Mouse (Mus musculus): ENCODE data around the gene F8. TPM values are rescaled to one million over a fixed set of nuclear protein-coding genes. Genes with fewer than 3 reads are reported as not detected.

Gene F8
- polyA plus RNA-seq (2015; fragmentation: Nextera tagmentation; extraction: Ambion mirVana), result 0.77 and 1.4 TPM in 2 replicates

DNA sequence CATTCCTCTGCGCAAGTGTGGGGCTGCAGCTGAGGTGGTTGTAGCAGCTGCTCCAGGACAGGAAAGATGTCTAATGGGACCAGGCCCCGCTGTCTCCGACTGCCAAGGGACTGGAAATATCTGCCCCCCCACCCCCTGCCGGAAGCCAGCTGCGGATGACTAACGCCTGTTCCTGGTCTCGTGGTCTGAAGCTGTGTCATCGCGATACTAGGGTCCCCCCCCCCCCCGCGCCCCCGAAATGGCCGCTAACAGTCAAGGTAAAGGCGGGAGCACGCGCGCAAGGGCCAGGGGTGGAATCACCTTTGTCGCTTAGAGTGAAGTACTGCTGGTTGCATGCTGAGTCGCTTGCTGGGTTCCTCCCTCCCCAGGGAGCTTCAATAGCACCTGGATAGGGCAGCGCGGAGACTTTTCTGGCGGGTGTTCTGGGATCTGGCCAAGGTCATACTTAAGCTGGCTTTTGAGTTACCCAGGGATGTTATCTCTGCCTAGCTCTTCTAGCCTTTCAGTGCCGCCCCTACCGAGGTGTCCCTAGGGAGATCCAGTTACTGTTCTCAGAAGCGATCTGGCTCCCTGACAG, at the start of gene F8, which contains the start of gene Fundc2:
TSS of gene F8 (minus strand) at position 421 of the 577 bp plus-strand sequence.
TSS of gene Fundc2 (plus strand) at position 205 of the 577 bp plus-strand sequence.
- no peaks in the 10 kb centered on the region for H3K9me3 ChIP-seq
- peak within 1 kb of the TSS; percentile 60 for H3K9ac ChIP-seq
- peak; percentile 99 for ATAC-seq
- H3K4me2 ChIP-seq (replicated peaks), result peak within 1 kb of the TSS; percentile 51
- peak within 1 kb of the TSS; percentile 45 for H3K4me3 ChIP-seq (replicated peaks)
- H3K4me1 ChIP-seq (replicated peaks), result no peaks in the 10 kb centered on the region
- H3K27me3 ChIP-seq (replicated peaks), result no peaks in the 10 kb centered on the region
- no peaks in the 10 kb centered on the region for H3K36me3 ChIP-seq
- H3K27ac ChIP-seq, result peak within 1 kb of the TSS; percentile 73; the same call in 1 of the 2 replicates
- WGBS, result 14% methylated on average over 25 of the region's 25 CpGs

- Histone ChIP-seq H3K36me3 (no peaks in the 10 kb centered on the region), H3K4me1 (replicated peaks) (no peaks in the 10 kb centered on the region), H3K4me2 (replicated peaks) (peak within 1 kb of the TSS; percentile 46), H3K4me3 (replicated peaks) (peak within 1 kb of the TSS; percentile 48), H3K27ac (peak within 1 kb of the TSS; percentile 92), H3K9ac (peak within 1 kb of the TSS; percentile 57), H3K9me3 (no peaks in the 10 kb centered on the region), H3K27me3 (replicated peaks) (no peaks in the 10 kb centered on the region)
- WGBS, result 14% methylated on average over 52 of the region's 52 CpGs
- peak; percentile 100 for ATAC-seq
These were observed 33.7 kb upstream of the F8 start, which contains the start of the genes Cmc4, Mtcp1 and Brcc3 for GRCm38 (mm10) chrX:75415936-75416785. Gene Cmc4 (minus strand): TSS chrX:75416584. Gene Mtcp1 (minus strand): TSS chrX:75416588. Gene Brcc3 (plus strand): TSS chrX:75416628.

GRCm38 (mm10) chrX:75409711-75410110, 27.3 kb upstream of the F8 start:
- H3K4me3 ChIP-seq (replicated peaks), result no peak overlapping the region
- no peak overlapping the region for H3K4me2 ChIP-seq (replicated peaks)
- no peak for ATAC-seq
- no peaks in the 10 kb centered on the region for H3K9me3 ChIP-seq
- 86% methylated on average over 1 of the region's 1 CpGs for WGBS
- H3K27ac ChIP-seq, result no peak overlapping the region
- no peaks in the 10 kb centered on the region for H3K27me3 ChIP-seq (replicated peaks)
- no peak overlapping the region for H3K9ac ChIP-seq
- no peaks in the 10 kb centered on the region for H3K36me3 ChIP-seq
- no peaks in the 10 kb centered on the region for H3K4me1 ChIP-seq (replicated peaks)

- no peak overlapping the region for H3K4me2 ChIP-seq (replicated peaks)
- ATAC-seq, result no peak
- H3K4me1 ChIP-seq (replicated peaks), result no peaks in the 10 kb centered on the region
- H3K27ac ChIP-seq, result no peak overlapping the region
- no peak overlapping the region for H3K9ac ChIP-seq
- H3K4me3 ChIP-seq (replicated peaks), result no peak overlapping the region
- no peaks in the 10 kb centered on the region for H3K27me3 ChIP-seq (replicated peaks)
- no peaks in the 10 kb centered on the region for H3K9me3 ChIP-seq
- no peaks in the 10 kb centered on the region for H3K36me3 ChIP-seq
These were observed 20.9 kb upstream of the F8 start for GRCm38 (mm10) chrX:75403350-75403749.

- Histone ChIP-seq H3K9ac (no peak overlapping the region), H3K27me3 (replicated peaks) (no peaks in the 10 kb centered on the region), H3K4me1 (replicated peaks) (no peaks in the 10 kb centered on the region), H3K9me3 (no peaks in the 10 kb centered on the region), H3K36me3 (no peaks in the 10 kb centered on the region), H3K4me2 (replicated peaks) (no peak overlapping the region), H3K4me3 (replicated peaks) (no peak overlapping the region), H3K27ac (no peak overlapping the region)
- no peak for ATAC-seq
- 64% methylated on average over 2 of the region's 2 CpGs for WGBS
These were observed 20.3 kb upstream of the F8 start for GRCm38 (mm10) chrX:75402668-75403067.

DNA sequence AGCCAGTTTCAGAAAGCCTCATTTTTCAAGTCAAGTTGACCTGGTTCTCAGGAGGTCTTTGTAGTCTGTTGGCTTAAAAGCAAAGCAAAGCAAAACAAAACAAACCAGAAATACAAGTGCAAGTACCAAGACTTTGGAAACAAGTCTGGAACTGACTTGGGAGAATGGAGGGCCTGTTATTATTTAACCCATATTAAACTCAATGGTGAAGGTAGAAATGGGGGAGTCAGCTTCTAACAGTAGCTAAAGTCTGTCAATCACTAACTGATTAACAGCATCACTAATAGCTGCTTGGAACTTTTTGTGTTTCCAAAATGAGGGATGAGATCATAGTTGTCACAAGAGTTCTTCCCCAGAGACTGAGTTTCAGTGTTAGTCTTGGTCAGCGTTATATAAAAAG, 17.1 kb upstream of the F8 start:
- Histone ChIP-seq H3K9ac (no peak overlapping the region), H3K4me1 (replicated peaks) (no peaks in the 10 kb centered on the region), H3K27me3 (replicated peaks) (no peaks in the 10 kb centered on the region), H3K9me3 (no peaks in the 10 kb centered on the region), H3K4me3 (replicated peaks) (no peak overlapping the region), H3K4me2 (replicated peaks) (no peak overlapping the region), H3K27ac (no peak overlapping the region), H3K36me3 (no peaks in the 10 kb centered on the region)
- no peak for ATAC-seq
- WGBS, result 86% methylated on average over 1 of the region's 1 CpGs

DNA sequence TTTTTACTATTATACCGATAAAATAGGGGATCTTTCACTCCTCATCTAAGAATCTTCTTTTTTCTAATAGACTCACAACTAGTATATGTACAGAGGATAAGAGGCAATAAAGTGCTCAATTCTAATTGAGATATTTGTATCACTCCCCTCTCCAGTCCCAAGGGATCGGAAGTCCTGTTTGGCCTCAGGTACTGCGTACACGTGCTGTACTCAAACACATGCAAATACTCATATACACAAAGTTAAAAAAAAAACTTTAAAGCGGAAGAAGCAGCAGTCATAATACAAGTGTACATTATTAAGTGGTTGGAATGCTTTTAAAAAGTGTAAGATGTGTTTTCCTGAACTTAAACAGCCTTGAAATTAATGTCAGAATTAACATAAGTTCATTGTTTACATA, 716 bp downstream of the F8 start:
- no peak overlapping the region for H3K9ac ChIP-seq
- H3K27ac ChIP-seq, result no peak overlapping the region

GRCm38 (mm10) chrX:75381176-75381575, 1.2 kb downstream of the F8 start:
- Histone ChIP-seq H3K4me2 (replicated peaks) (no peak overlapping the region), H3K4me1 (replicated peaks) (no peaks in the 10 kb centered on the region), H3K9me3 (no peaks in the 10 kb centered on the region), H3K27ac (no peak overlapping the region), H3K27me3 (replicated peaks) (no peaks in the 10 kb centered on the region), H3K9ac (no peak overlapping the region), H3K36me3 (no peaks in the 10 kb centered on the region), H3K4me3 (replicated peaks) (no peak overlapping the region)
- no peak for ATAC-seq
- WGBS, result 83% methylated on average over 1 of the region's 1 CpGs

More for the DNA sequence above, 716 bp downstream of the F8 start:
- ATAC-seq, result peak; percentile 59
- WGBS, result 65% methylated on average over 5 of the region's 5 CpGs
- Histone ChIP-seq H3K9me3 (no peaks in the 10 kb centered on the region), H3K27me3 (replicated peaks) (no peaks in the 10 kb centered on the region), H3K36me3 (no peaks in the 10 kb centered on the region), H3K4me1 (replicated peaks) (no peaks in the 10 kb centered on the region), H3K4me3 (replicated peaks) (peak overlapping the region; percentile 45; the same call in 1 of the 2 replicates), H3K4me2 (replicated peaks) (peak overlapping the region; percentile 51; the same call in 1 of the 2 replicates)

DNA sequence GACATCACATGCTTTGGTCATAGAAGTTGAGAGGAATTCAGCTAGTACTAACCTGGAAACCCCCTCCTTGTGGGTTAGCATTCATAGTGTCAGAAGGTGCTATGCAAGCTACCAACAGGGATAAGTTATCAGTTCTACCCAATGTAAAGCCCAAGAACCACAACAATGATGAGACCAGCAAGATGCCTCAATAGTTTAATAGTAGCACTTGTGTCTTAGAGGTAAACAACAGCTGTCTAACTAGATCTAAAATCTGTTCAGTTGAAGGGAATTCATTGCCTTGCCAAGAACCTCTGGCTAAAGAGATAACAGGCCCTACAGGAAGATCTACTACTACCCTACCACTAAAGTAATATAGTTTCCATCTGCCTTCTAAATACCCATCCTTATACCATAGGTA, 5.6 kb downstream of the F8 start:
- ATAC-seq, result no peak
- H3K36me3 ChIP-seq, result no peaks in the 10 kb centered on the region

DNA sequence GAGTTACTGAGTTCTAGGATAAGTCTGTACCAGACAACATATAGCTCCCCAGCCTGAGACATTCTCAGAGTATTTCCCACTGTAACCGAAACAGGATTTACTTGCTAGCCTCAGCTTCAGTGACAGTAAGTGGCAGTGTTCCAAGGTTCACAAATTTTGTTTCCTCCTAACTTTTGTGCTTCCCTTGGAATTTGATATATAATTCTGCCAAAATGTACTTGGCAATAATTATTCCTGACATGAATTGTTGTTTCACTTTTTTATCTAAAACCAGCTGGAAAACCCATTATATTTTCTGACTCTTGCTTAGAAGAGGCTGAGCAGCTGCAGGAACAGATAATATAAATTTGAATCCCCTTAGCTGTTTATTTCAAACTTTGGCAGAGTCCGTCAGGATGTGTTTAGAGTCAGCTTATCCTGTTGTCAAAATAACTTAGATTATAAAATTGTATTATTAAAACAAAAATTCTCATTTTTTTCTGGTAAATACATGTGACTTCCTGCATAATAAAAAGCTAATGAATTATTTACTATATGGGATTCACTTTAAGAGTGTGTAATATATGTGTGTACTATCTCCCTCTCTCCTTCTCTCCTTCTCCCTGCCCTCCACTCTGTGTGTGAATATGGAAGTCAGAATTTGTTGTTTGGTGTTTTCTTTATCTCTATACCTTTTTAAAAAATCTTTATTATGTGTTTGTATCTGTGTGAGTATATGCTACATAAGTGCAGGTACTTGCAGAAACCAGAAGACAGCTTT, 9.6 kb downstream of the F8 start:
- Histone ChIP-seq H3K27ac (no peak overlapping the region), H3K4me1 (replicated peaks) (no peaks in the 10 kb centered on the region), H3K36me3 (no peaks in the 10 kb centered on the region), H3K9ac (no peak overlapping the region), H3K4me2 (replicated peaks) (no peak overlapping the region), H3K9me3 (no peaks in the 10 kb centered on the region), H3K27me3 (replicated peaks) (no peaks in the 10 kb centered on the region), H3K4me3 (replicated peaks) (no peak overlapping the region)
- WGBS, result 51% methylated on average over 2 of the region's 2 CpGs
- ATAC-seq, result peak; percentile 45; the same call in 1 of the 2 replicates

More for the DNA sequence above, 5.6 kb downstream of the F8 start:
- Histone ChIP-seq H3K27ac (no peak overlapping the region), H3K4me2 (replicated peaks) (no peak overlapping the region), H3K27me3 (replicated peaks) (no peaks in the 10 kb centered on the region), H3K4me1 (replicated peaks) (no peaks in the 10 kb centered on the region), H3K9me3 (no peaks in the 10 kb centered on the region), H3K9ac (no peak overlapping the region), H3K4me3 (replicated peaks) (no peak overlapping the region)

DNA sequence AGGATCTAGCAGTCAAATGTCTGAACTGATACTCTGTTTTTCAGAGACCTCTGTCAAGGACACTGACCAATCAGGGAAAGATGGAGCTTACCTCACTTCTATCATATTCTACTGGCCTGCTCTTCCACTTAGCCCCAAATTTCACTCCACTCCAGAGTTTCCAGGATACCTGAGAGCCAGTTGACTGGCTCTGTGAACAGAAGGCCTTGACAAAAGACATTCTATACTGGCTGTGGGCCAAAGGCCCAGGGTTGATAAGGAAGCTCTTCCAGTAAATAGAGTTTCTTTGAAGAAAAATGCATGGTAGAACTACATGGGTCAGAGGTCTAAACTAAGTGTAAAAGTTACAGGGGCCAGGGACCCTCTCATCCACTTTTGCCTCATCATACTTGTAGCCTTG, 12.2 kb downstream of the F8 start:
- H3K9me3 ChIP-seq, result no peaks in the 10 kb centered on the region
- H3K36me3 ChIP-seq, result no peaks in the 10 kb centered on the region
- H3K4me3 ChIP-seq (replicated peaks), result no peak overlapping the region
- H3K27me3 ChIP-seq (replicated peaks), result no peaks in the 10 kb centered on the region
- ATAC-seq, result no peak
- no peaks in the 10 kb centered on the region for H3K4me1 ChIP-seq (replicated peaks)
- H3K4me2 ChIP-seq (replicated peaks), result no peak overlapping the region
- H3K9ac ChIP-seq, result no peak overlapping the region
- H3K27ac ChIP-seq, result no peak overlapping the region

- H3K27me3 ChIP-seq (replicated peaks), result no peaks in the 10 kb centered on the region
- H3K4me3 ChIP-seq (replicated peaks), result no peak overlapping the region
- H3K9ac ChIP-seq, result no peak overlapping the region
- H3K36me3 ChIP-seq, result no peaks in the 10 kb centered on the region
- H3K4me1 ChIP-seq (replicated peaks), result no peaks in the 10 kb centered on the region
- no peak overlapping the region for H3K27ac ChIP-seq
- no peak for ATAC-seq
- 89% methylated on average over 4 of the region's 4 CpGs for whole genome bisulfite sequencing
- no peak overlapping the region for H3K4me2 ChIP-seq (replicated peaks)
- no peaks in the 10 kb centered on the region for H3K9me3 ChIP-seq
These were observed 58.9 kb downstream of the F8 start for GRCm38 (mm10) chrX:75323556-75323955.
